ENCODE assay signal across 12 mouse cellular contexts in genomic region chr13:97375501-97376231, GRCm38 (mm10).
DNase-seq lines count a peak whose midpoint lies in the region; ATAC-seq and TF ChIP-seq lines count a peak whose summit lies in the region.
"Had no signal": no experiment of that assay in that cellular context is flagged by ENCODE, and none has a peak within 500 bp of the region (broad histone marks: within the 10 kb centered on the region; RNA-seq: fewer than 3 reads in every experiment).

No protein-coding gene starts in this region.

- peaks cover 12% of the 10 kb centered on the region; the same call in 1 of the 2 replicates for H3K4me1 ChIP-seq in heart, embryonic 10.5 days
- peaks cover 13% of the 10 kb centered on the region; the same call in 1 of the 2 replicates for H3K4me1 ChIP-seq in intestine, embryonic 14.5 days (replicated peaks; ENCODE audit: control insufficient read depth, insufficient read depth, low read length)
- peaks cover 16% of the 10 kb centered on the region for H3K4me1 ChIP-seq in midbrain, embryonic 12.5 days
- H3K4me1 ChIP-seq: megakaryocyte, embryonic 14.5 days had no signal

- 72% methylated on average over 14 of the region's 14 CpGs for WGBS in heart, embryonic 10.5 days
- 33% methylated on average over 14 of the region's 14 CpGs for WGBS in intestine, embryonic 14.5 days
- WGBS in midbrain, embryonic 12.5 days: 37% methylated on average over 14 of the region's 14 CpGs

- H3K9ac ChIP-seq in intestine, embryonic 14.5 days (ENCODE audit: low read length): no peak overlapping the region
- no peak overlapping the region for H3K9ac ChIP-seq in midbrain, embryonic 12.5 days (replicated peaks)

- peak overlapping the region; percentile 29; the same call in 1 of the 2 replicates for H3K27ac ChIP-seq in heart, embryonic 10.5 days
- peak overlapping the region; percentile 76 for H3K27ac ChIP-seq in intestine, embryonic 14.5 days (ENCODE audit: low read depth)
- peak overlapping the region; percentile 49 for H3K27ac ChIP-seq in midbrain, embryonic 12.5 days (replicated peaks)
- H3K27ac ChIP-seq: left cerebral cortex, adult 2 months had no signal

- intact Hi-C loops in heart, postnatal 36 days (cut with DNase I): no loop called here

- H3K27me3 ChIP-seq in heart, embryonic 10.5 days (ENCODE audit: insufficient read depth, poor library complexity, severe bottlenecking): no peaks in the 10 kb centered on the region
- H3K27me3 ChIP-seq in intestine, embryonic 14.5 days (replicated peaks; ENCODE audit: control insufficient read depth, insufficient read depth, low read length): no peaks in the 10 kb centered on the region
- H3K27me3 ChIP-seq in midbrain, embryonic 12.5 days: no peaks in the 10 kb centered on the region
- H3K27me3 ChIP-seq: megakaryocyte, embryonic 14.5 days; Patski had no signal

- H3K4me3 ChIP-seq in heart, embryonic 10.5 days: no peak overlapping the region
- no peak overlapping the region for H3K4me3 ChIP-seq in intestine, embryonic 14.5 days (ENCODE audit: low read depth, low read length)
- H3K4me3 ChIP-seq in midbrain, embryonic 12.5 days: no peak overlapping the region
- H3K4me3 ChIP-seq: left cerebral cortex, adult 2 months; megakaryocyte, embryonic 14.5 days had no signal

- no peaks in the 10 kb centered on the region for H3K36me3 ChIP-seq in heart, embryonic 10.5 days
- H3K36me3 ChIP-seq in intestine, embryonic 14.5 days (ENCODE audit: control insufficient read depth, insufficient read depth, low read length): no peaks in the 10 kb centered on the region
- H3K36me3 ChIP-seq in midbrain, embryonic 12.5 days: no peaks in the 10 kb centered on the region

- no peak for TF ChIP-seq CTCF in brain, embryonic 14.5 days (IDR thresholded peaks at IDR 0.05; ENCODE audit: borderline replicate concordance, extremely low read depth, insufficient read depth, insufficient read length)

- no peak for ATAC-seq in intestine, embryonic 14.5 days (replicated peaks; ENCODE audit: low FRiP score, low TSS enrichment, low read depth)
- ATAC-seq in midbrain, embryonic 12.5 days (ENCODE audit: low FRiP score, low read depth): no peak
- no peak for ATAC-seq in monocyte, adult 5-6 weeks (replicated peaks; ENCODE audit: insufficient number of reproducible peaks, low FRiP score, low TSS enrichment, poor library complexity, severe bottlenecking)
- ATAC-seq: Patski had no signal

- no peak for TF ChIP-seq POLR2A in brain, embryonic 14.5 days (IDR thresholded peaks at IDR 0.05; ENCODE audit: borderline replicate concordance, extremely low read depth, insufficient read depth, insufficient read length, poor library complexity, severe bottlenecking)

- no peak for DNase-seq in heart, embryonic 10.5 days (ENCODE audit: low spot score)
- DNase-seq in heart, postnatal 36 days: no peak
- DNase-seq in brain, embryonic 14.5 days (ENCODE audit: low read depth): peak; percentile 37
- no peak for DNase-seq in intestine, embryonic 14.5 days (ENCODE audit: low spot score)
- DNase-seq in natural killer cell, adult 2 months (ENCODE audit: low spot score in 2 of 2): no peak
- DNase-seq in layer of hippocampus, postnatal 14 days (ENCODE audit: low spot score in 2 of 2): no peak
- DNase-seq: thymus, adult 2 months had no signal

- no peak overlapping the region for H3K4me2 ChIP-seq in intestine, embryonic 14.5 days (ENCODE audit: low read length)
- no peak overlapping the region for H3K4me2 ChIP-seq in midbrain, embryonic 12.5 days (replicated peaks)

- H3K9me3 ChIP-seq in heart, embryonic 10.5 days: no peaks in the 10 kb centered on the region
- H3K9me3 ChIP-seq in intestine, embryonic 14.5 days (ENCODE audit: control insufficient read depth, low read length): no peaks in the 10 kb centered on the region
- H3K9me3 ChIP-seq in midbrain, embryonic 12.5 days: no peaks in the 10 kb centered on the region
- H3K9me3 ChIP-seq: megakaryocyte, embryonic 14.5 days had no signal
